Mouse (Mus musculus): ENCODE results near the gene Tcta. TPM values are rescaled to one million over a fixed set of nuclear protein-coding genes. Genes with fewer than 3 reads are reported as not detected.

The Tcta gene
- polyA plus RNA-seq, 1 experiment from 2014 or later: 11.5 TPM

DNA sequence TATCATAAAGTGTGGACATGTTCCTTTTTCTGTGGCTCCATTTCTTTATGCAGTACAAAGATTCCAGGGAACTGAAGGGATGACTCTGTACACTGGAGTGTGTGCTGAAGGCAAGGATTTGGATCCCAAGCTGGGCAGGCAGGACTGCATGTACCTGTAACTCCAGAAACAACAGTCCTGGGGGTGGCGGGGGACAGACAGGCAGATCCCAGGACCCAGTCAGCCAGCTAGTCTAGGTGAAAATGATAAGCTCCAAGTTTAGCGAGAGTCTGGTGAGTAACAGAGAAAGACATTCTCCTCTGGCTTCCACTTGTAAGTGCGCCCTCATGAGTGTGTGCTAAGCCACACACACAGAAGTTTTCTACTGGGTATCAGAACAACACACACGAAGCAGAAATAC is 45.4 kb downstream of the Tcta start:
- Histone ChIP-seq H3K36me3 (0 out of 2 replicates have a peak, but pooled peaks cover 4% of the 10 kb centered on the region), H3K4me3 (no peak overlapping the region), H3K4me1 (peaks cover 35% of the 10 kb centered on the region), H3K27ac (no peak overlapping the region), H3K9me3 (replicated peaks) (no peaks in the 10 kb centered on the region), H3K27me3 (ENCODE audit: low read depth, poor library complexity, severe bottlenecking) (no peaks in the 10 kb centered on the region)
- no peak for DNase-seq (ENCODE audit: low spot score)
- 85% methylated on average over 4 of the region's 4 CpGs for WGBS

Other genes with a start within 250 kb of the Tcta start
- gene Mst1, start 225.7 kb downstream of the Tcta start, polyA plus RNA-seq (2016; fragmentation: Nextera tagmentation; extraction: Ambion mirVana): 0.54 and 0.74 TPM in 2 replicates
- 31.8 and 37.5 TPM in 2 replicates for gene Rnf123, start 222.8 kb downstream of the Tcta start, polyA plus RNA-seq (2016; fragmentation: Nextera tagmentation; extraction: Ambion mirVana)
- gene Apeh, start 211.6 kb downstream of the Tcta start, polyA plus RNA-seq (2016; fragmentation: Nextera tagmentation; extraction: Ambion mirVana): 70.8 and 76.2 TPM in 2 replicates
- 1.7 TPM in 2 replicates for gene Bsn, start 115.8 kb downstream of the Tcta start, polyA plus RNA-seq (2016; fragmentation: Nextera tagmentation; extraction: Ambion mirVana)
- gene Dag1, start 42.2 kb downstream of the Tcta start, polyA plus RNA-seq (2016; fragmentation: Nextera tagmentation; extraction: Ambion mirVana): 59.6 and 59.9 TPM in 2 replicates
- 32.9 and 35.8 TPM in 2 replicates for gene Nicn1, start 15.7 kb downstream of the Tcta start, polyA plus RNA-seq (2016; fragmentation: Nextera tagmentation; extraction: Ambion mirVana)
- 23.1 and 24.8 TPM in 2 replicates for gene Amt, start 9.3 kb downstream of the Tcta start, polyA plus RNA-seq (2016; fragmentation: Nextera tagmentation; extraction: Ambion mirVana)
- gene Rhoa, start within 50 bp of the Tcta start, polyA plus RNA-seq (2016; fragmentation: Nextera tagmentation; extraction: Ambion mirVana): 246 and 250 TPM in 2 replicates
- gene Gpx1, start 32.7 kb upstream of the Tcta start, polyA plus RNA-seq (2016; fragmentation: Nextera tagmentation; extraction: Ambion mirVana): 824 and 909 TPM in 2 replicates
- gene Usp4, start 41.7 kb upstream of the Tcta start, polyA plus RNA-seq (2016; fragmentation: Nextera tagmentation; extraction: Ambion mirVana): 132 and 140 TPM in 2 replicates
- gene 1700102P08Rik, start 86.6 kb upstream of the Tcta start, polyA plus RNA-seq (2016; fragmentation: Nextera tagmentation; extraction: Ambion mirVana): 0.69 and 0.98 TPM in 2 replicates
- gene Ccdc36, start 122.3 kb upstream of the Tcta start, polyA plus RNA-seq (2016; fragmentation: Nextera tagmentation; extraction: Ambion mirVana): 1.1 and 1.3 TPM in 2 replicates
- gene BC048562, start 130.3 kb upstream of the Tcta start, polyA plus RNA-seq (2016; fragmentation: Nextera tagmentation; extraction: Ambion mirVana): not detected in 2 replicates
- 62.8 and 65.8 TPM in 2 replicates for gene Ccdc71, start 154.4 kb upstream of the Tcta start, polyA plus RNA-seq (2016; fragmentation: Nextera tagmentation; extraction: Ambion mirVana)
- 10.9 and 17.8 TPM in 2 replicates for gene Klhdc8b, start 155.4 kb upstream of the Tcta start, polyA plus RNA-seq (2016; fragmentation: Nextera tagmentation; extraction: Ambion mirVana)
- gene Lamb2, start 173.6 kb upstream of the Tcta start, polyA plus RNA-seq (2016; fragmentation: Nextera tagmentation; extraction: Ambion mirVana): 19.7 and 31.6 TPM in 2 replicates
- 87.2 and 107 TPM in 2 replicates for gene Usp19, start 184.4 kb upstream of the Tcta start, polyA plus RNA-seq (2016; fragmentation: Nextera tagmentation; extraction: Ambion mirVana)
- gene Qars, start 201.5 kb upstream of the Tcta start, polyA plus RNA-seq (2016; fragmentation: Nextera tagmentation; extraction: Ambion mirVana): 124 and 127 TPM in 2 replicates
- gene Qrich1, start 210.6 kb upstream of the Tcta start, polyA plus RNA-seq (2016; fragmentation: Nextera tagmentation; extraction: Ambion mirVana): 170 and 173 TPM in 2 replicates